Mouse (Mus musculus) olfactory bulb, adult 2 months (tissue): ENCODE measurements around the gene Lpar6.

Experiments
- CTCF ChIP-seq: fragments of 200-500 bp; IDR thresholded peaks from 2 replicates; pipeline ENCODE4 v1.5.1; 2012; ENCODE audit warnings: low read depth, mild to moderate bottlenecking, low read length, moderate library complexity; ENCODE audit not compliant: insufficient read depth
- POLR2A ChIP-seq: fragments of 200-500 bp; IDR thresholded peaks from 2 replicates; pipeline ENCODE4 v1.6.1; 2012; ENCODE audit warnings: mild to moderate bottlenecking, low read depth, low read length, moderate library complexity; ENCODE audit not compliant: insufficient read depth

GRCm38 (mm10) chr14:73289915-73290314, 52.2 kb downstream of the Lpar6 start:
- TF ChIP-seq CTCF: no peak
- no peak for TF ChIP-seq POLR2A
